Mouse (Mus musculus): ENCODE measurements at regions not wholly inside any gene's neighbourhood (a gene's known extent, or its start where the extent isn't known, plus 50 kb on each side); places are given as distances from the start of the nearest gene placed in this dataset.
A peak's percentile ranks its signal among the peaks of the same experiment; 100 is the strongest.

GRCm38 (mm10) chr6:70714239-70714638 is 77.8 kb downstream of the Rpia start:
- Histone ChIP-seq H3K4me2 (peak overlapping the region; percentile 44), H3K4me3 (ENCODE audit: low read depth, low read length) (no peak overlapping the region), H3K4me1 (replicated peaks; ENCODE audit: control insufficient read depth, insufficient read depth, low read length) (no peaks in the 10 kb centered on the region; the same call in 1 of the 2 replicates), H3K27me3 (replicated peaks; ENCODE audit: control insufficient read depth, insufficient read depth, low read length) (no peaks in the 10 kb centered on the region), H3K27ac (ENCODE audit: low read depth, low read length) (no peak overlapping the region), H3K9ac (ENCODE audit: low read depth, low read length) (peak overlapping the region; percentile 41; the same call in 1 of the 2 replicates), H3K9me3 (ENCODE audit: control insufficient read depth, low read length) (no peaks in the 10 kb centered on the region), H3K36me3 (ENCODE audit: control insufficient read depth, insufficient read depth, low read length) (no peaks in the 10 kb centered on the region)
- peak; percentile 65 for DNase-seq (ENCODE audit: low spot score)
- ATAC-seq (replicated peaks; ENCODE audit: low FRiP score): peak; percentile 74
- WGBS: 12% methylated on average over 6 of the region's 6 CpGs

GRCm38 (mm10) chr6:70713665-70714064 is 78.4 kb downstream of the Rpia start:
- no peak for ATAC-seq (replicated peaks; ENCODE audit: low FRiP score)
- H3K36me3 ChIP-seq (ENCODE audit: control insufficient read depth, insufficient read depth, low read length): no peaks in the 10 kb centered on the region
- no peak overlapping the region for H3K4me3 ChIP-seq (ENCODE audit: low read depth, low read length)
- H3K27ac ChIP-seq (ENCODE audit: low read depth, low read length): no peak overlapping the region
- H3K9ac ChIP-seq (ENCODE audit: low read depth, low read length): no peak overlapping the region
- no peaks in the 10 kb centered on the region for H3K27me3 ChIP-seq (replicated peaks; ENCODE audit: control insufficient read depth, insufficient read depth, low read length)
- no peak overlapping the region for H3K4me2 ChIP-seq
- WGBS: 70% methylated on average over 6 of the region's 6 CpGs
- H3K4me1 ChIP-seq (replicated peaks; ENCODE audit: control insufficient read depth, insufficient read depth, low read length): no peaks in the 10 kb centered on the region; the same call in 1 of the 2 replicates
- H3K9me3 ChIP-seq (ENCODE audit: control insufficient read depth, low read length): no peaks in the 10 kb centered on the region
- no peak for DNase-seq (ENCODE audit: low spot score)

GRCm38 (mm10) chr6:70713118-70713517 is 78.9 kb downstream of the Rpia start:
- no peak for ATAC-seq (replicated peaks; ENCODE audit: low FRiP score)
- no peaks in the 10 kb centered on the region for H3K9me3 ChIP-seq (ENCODE audit: control insufficient read depth, low read length)
- no peak overlapping the region for H3K4me3 ChIP-seq (ENCODE audit: low read depth, low read length)
- no peaks in the 10 kb centered on the region; the same call in 1 of the 2 replicates for H3K4me1 ChIP-seq (replicated peaks; ENCODE audit: control insufficient read depth, insufficient read depth, low read length)
- no peak overlapping the region for H3K9ac ChIP-seq (ENCODE audit: low read depth, low read length)
- no peak for DNase-seq (ENCODE audit: low spot score)
- no peaks in the 10 kb centered on the region for H3K36me3 ChIP-seq (ENCODE audit: control insufficient read depth, insufficient read depth, low read length)
- no peak overlapping the region for H3K4me2 ChIP-seq
- H3K27ac ChIP-seq (ENCODE audit: low read depth, low read length): no peak overlapping the region
- no peaks in the 10 kb centered on the region for H3K27me3 ChIP-seq (replicated peaks; ENCODE audit: control insufficient read depth, insufficient read depth, low read length)
- 26% methylated on average over 7 of the region's 7 CpGs for WGBS

GRCm38 (mm10) chr6:70709338-70710055 is 82.5 kb downstream of the Rpia start:
- DNase-seq (ENCODE audit: low spot score): peak; percentile 38

GRCm38 (mm10) chr6:70695596-70695995 is 96.4 kb downstream of the Rpia start:
- Histone ChIP-seq H3K4me1 (replicated peaks; ENCODE audit: control insufficient read depth, insufficient read depth, low read length) (no peaks in the 10 kb centered on the region), H3K4me3 (ENCODE audit: low read depth, low read length) (no peak overlapping the region), H3K4me2 (no peak overlapping the region), H3K9ac (ENCODE audit: low read depth, low read length) (no peak overlapping the region), H3K27ac (ENCODE audit: low read depth, low read length) (no peak overlapping the region), H3K27me3 (replicated peaks; ENCODE audit: control insufficient read depth, insufficient read depth, low read length) (no peaks in the 10 kb centered on the region), H3K9me3 (ENCODE audit: control insufficient read depth, low read length) (no peaks in the 10 kb centered on the region), H3K36me3 (ENCODE audit: control insufficient read depth, insufficient read depth, low read length) (no peaks in the 10 kb centered on the region)
- DNase-seq (ENCODE audit: low spot score) (no peak), ATAC-seq (replicated peaks; ENCODE audit: low FRiP score) (no peak)
- 94% methylated on average over 26 of the region's 26 CpGs for WGBS

More at GRCm38 (mm10) chr6:70709338-70710055, 82.5 kb downstream of the Rpia start:
- H3K4me2 ChIP-seq: peak overlapping the region; percentile 63
- H3K9ac ChIP-seq (ENCODE audit: low read depth, low read length): no peak overlapping the region
- WGBS: 14% methylated on average over 7 of the region's 7 CpGs
- no peaks in the 10 kb centered on the region for H3K9me3 ChIP-seq (ENCODE audit: control insufficient read depth, low read length)
- peak overlapping the region; percentile 22; the same call in 1 of the 2 replicates for H3K4me3 ChIP-seq (ENCODE audit: low read depth, low read length)
- no peaks in the 10 kb centered on the region; the same call in 1 of the 2 replicates for H3K4me1 ChIP-seq (replicated peaks; ENCODE audit: control insufficient read depth, insufficient read depth, low read length)
- ATAC-seq (replicated peaks; ENCODE audit: low FRiP score): peak; percentile 87
- no peaks in the 10 kb centered on the region for H3K27me3 ChIP-seq (replicated peaks; ENCODE audit: control insufficient read depth, insufficient read depth, low read length)
- H3K27ac ChIP-seq (ENCODE audit: low read depth, low read length): peak overlapping the region; percentile 54; the same call in 1 of the 2 replicates
- H3K36me3 ChIP-seq (ENCODE audit: control insufficient read depth, insufficient read depth, low read length): no peaks in the 10 kb centered on the region
